Mouse (Mus musculus): ENCODE data around the gene Col4a1. TPM values are rescaled to one million over a fixed set of nuclear protein-coding genes. Genes with fewer than 3 reads are reported as not detected.

Gene Col4a1
- polyA plus RNA-seq, 1 experiment: 95.1 TPM

GRCm38 (mm10) chr8:11323681-11324080 is 11.1 kb upstream of the Col4a1 start:
- Histone ChIP-seq H3K27ac (ENCODE audit: control insufficient read depth, insufficient read depth, low read length) (no peak overlapping the region), H3K27me3 (ENCODE audit: control insufficient read depth, insufficient read depth, low read length) (no peaks in the 10 kb centered on the region; the same call in 1 of the 2 replicates), H3K4me1 (replicated peaks; ENCODE audit: control insufficient read depth, insufficient read depth, low read length) (no peaks in the 10 kb centered on the region), H3K36me3 (ENCODE audit: control insufficient read depth, insufficient read depth, low read length) (no peaks in the 10 kb centered on the region), H3K4me3 (ENCODE audit: control insufficient read depth, insufficient read depth, low read length) (no peak overlapping the region)
- TF ChIP-seq POLR2A (IDR thresholded peaks at IDR 0.05; ENCODE audit: control insufficient read depth, extremely low read depth, insufficient read depth, low read length, poor library complexity) (no peak), CTCF (IDR thresholded peaks at IDR 0.05; ENCODE audit: borderline replicate concordance, control insufficient read depth, extremely low read depth, insufficient read depth, low read length, poor library complexity) (no peak)
- 97% methylated on average over 1 of the region's 1 CpGs for WGBS
- no peak for DNase-seq

GRCm38 (mm10) chr8:11322724-11323585 is 10.3 kb upstream of the Col4a1 start:
- Histone ChIP-seq H3K36me3 (ENCODE audit: control insufficient read depth, insufficient read depth, low read length) (no peaks in the 10 kb centered on the region), H3K4me1 (replicated peaks; ENCODE audit: control insufficient read depth, insufficient read depth, low read length) (no peaks in the 10 kb centered on the region), H3K27ac (ENCODE audit: control insufficient read depth, insufficient read depth, low read length) (no peak overlapping the region), H3K27me3 (ENCODE audit: control insufficient read depth, insufficient read depth, low read length) (no peaks in the 10 kb centered on the region; the same call in 1 of the 2 replicates), H3K4me3 (ENCODE audit: control insufficient read depth, insufficient read depth, low read length) (no peak overlapping the region)
- TF ChIP-seq POLR2A (IDR thresholded peaks at IDR 0.05; ENCODE audit: control insufficient read depth, extremely low read depth, insufficient read depth, low read length, poor library complexity): no peak
- no peak for TF ChIP-seq CTCF (IDR thresholded peaks at IDR 0.05; ENCODE audit: borderline replicate concordance, control insufficient read depth, extremely low read depth, insufficient read depth, low read length, poor library complexity)
- WGBS: 36% methylated on average over 5 of the region's 5 CpGs
- DNase-seq: no peak

GRCm38 (mm10) chr8:11321841-11322240 is 9.2 kb upstream of the Col4a1 start:
- TF ChIP-seq POLR2A (IDR thresholded peaks at IDR 0.05; ENCODE audit: control insufficient read depth, extremely low read depth, insufficient read depth, low read length, poor library complexity): no peak
- no peak for TF ChIP-seq CTCF (IDR thresholded peaks at IDR 0.05; ENCODE audit: borderline replicate concordance, control insufficient read depth, extremely low read depth, insufficient read depth, low read length, poor library complexity)
- Histone ChIP-seq H3K27ac (ENCODE audit: control insufficient read depth, insufficient read depth, low read length) (no peak overlapping the region), H3K4me1 (replicated peaks; ENCODE audit: control insufficient read depth, insufficient read depth, low read length) (no peaks in the 10 kb centered on the region), H3K36me3 (ENCODE audit: control insufficient read depth, insufficient read depth, low read length) (no peaks in the 10 kb centered on the region), H3K27me3 (ENCODE audit: control insufficient read depth, insufficient read depth, low read length) (no peaks in the 10 kb centered on the region; the same call in 1 of the 2 replicates), H3K4me3 (ENCODE audit: control insufficient read depth, insufficient read depth, low read length) (no peak overlapping the region)
- DNase-seq: no peak
- 58% methylated on average over 7 of the region's 7 CpGs for WGBS

GRCm38 (mm10) chr8:11319405-11319804 is 6.8 kb upstream of the Col4a1 start:
- Histone ChIP-seq H3K4me3 (ENCODE audit: control insufficient read depth, insufficient read depth, low read length) (no peak overlapping the region), H3K4me1 (replicated peaks; ENCODE audit: control insufficient read depth, insufficient read depth, low read length) (no peaks in the 10 kb centered on the region), H3K27ac (ENCODE audit: control insufficient read depth, insufficient read depth, low read length) (no peak overlapping the region), H3K36me3 (ENCODE audit: control insufficient read depth, insufficient read depth, low read length) (no peaks in the 10 kb centered on the region), H3K27me3 (ENCODE audit: control insufficient read depth, insufficient read depth, low read length) (no peaks in the 10 kb centered on the region)
- TF ChIP-seq CTCF (IDR thresholded peaks at IDR 0.05; ENCODE audit: borderline replicate concordance, control insufficient read depth, extremely low read depth, insufficient read depth, low read length, poor library complexity) (no peak), POLR2A (IDR thresholded peaks at IDR 0.05; ENCODE audit: control insufficient read depth, extremely low read depth, insufficient read depth, low read length, poor library complexity) (no peak)
- DNase-seq: no peak
- WGBS: 94% methylated on average over 11 of the region's 11 CpGs

DNA sequence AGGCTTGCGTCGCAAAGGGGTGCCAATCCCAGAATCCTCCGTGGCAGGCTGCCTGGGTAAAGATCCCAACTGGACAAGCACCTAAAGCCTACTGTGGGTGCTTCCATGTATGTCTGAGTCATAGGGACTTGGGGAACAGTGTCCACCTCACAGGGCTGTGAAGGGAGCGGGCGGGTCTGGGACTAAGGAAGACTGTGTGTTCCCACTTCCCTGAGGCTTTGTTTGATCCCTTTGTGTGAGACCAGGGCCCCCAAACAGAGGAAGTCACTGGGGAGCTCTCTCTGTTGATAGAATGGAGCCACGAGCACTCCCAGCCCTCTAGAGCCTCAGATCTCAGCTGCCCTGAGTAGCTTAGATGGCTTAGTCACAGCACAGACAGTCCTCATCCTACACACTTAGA is 3.5 kb upstream of the Col4a1 start:
- TF ChIP-seq POLR2A (IDR thresholded peaks at IDR 0.05; ENCODE audit: control insufficient read depth, extremely low read depth, insufficient read depth, low read length, poor library complexity) (no peak), CTCF (IDR thresholded peaks at IDR 0.05; ENCODE audit: borderline replicate concordance, control insufficient read depth, extremely low read depth, insufficient read depth, low read length, poor library complexity) (no peak)
- no peaks in the 10 kb centered on the region for H3K36me3 ChIP-seq (ENCODE audit: control insufficient read depth, insufficient read depth, low read length)
- H3K4me3 ChIP-seq (ENCODE audit: control insufficient read depth, insufficient read depth, low read length): no peak overlapping the region
- peaks cover 2% of the 10 kb centered on the region; the same call in 1 of the 2 replicates for H3K27me3 ChIP-seq (ENCODE audit: control insufficient read depth, insufficient read depth, low read length)
- no peak for DNase-seq
- 76% methylated on average over 6 of the region's 6 CpGs for WGBS
- H3K27ac ChIP-seq (ENCODE audit: control insufficient read depth, insufficient read depth, low read length): no peak overlapping the region
- H3K4me1 ChIP-seq (replicated peaks; ENCODE audit: control insufficient read depth, insufficient read depth, low read length): no peaks in the 10 kb centered on the region

GRCm38 (mm10) chr8:11315179-11315943 is 2.7 kb upstream of the Col4a1 start:
- no peak for DNase-seq
- WGBS: 89% methylated on average over 16 of the region's 16 CpGs

More at GRCm38 (mm10) chr8:11315179-11315943, 2.7 kb upstream of the Col4a1 start:
- Histone ChIP-seq H3K4me1 (replicated peaks; ENCODE audit: control insufficient read depth, insufficient read depth, low read length) (no peaks in the 10 kb centered on the region), H3K4me3 (ENCODE audit: control insufficient read depth, insufficient read depth, low read length) (no peak overlapping the region), H3K27me3 (ENCODE audit: control insufficient read depth, insufficient read depth, low read length) (peaks cover 2% of the 10 kb centered on the region; the same call in 1 of the 2 replicates), H3K27ac (ENCODE audit: control insufficient read depth, insufficient read depth, low read length) (no peak overlapping the region), H3K36me3 (ENCODE audit: control insufficient read depth, insufficient read depth, low read length) (no peaks in the 10 kb centered on the region)
- TF ChIP-seq CTCF (IDR thresholded peaks at IDR 0.05; ENCODE audit: borderline replicate concordance, control insufficient read depth, extremely low read depth, insufficient read depth, low read length, poor library complexity) (no peak), POLR2A (IDR thresholded peaks at IDR 0.05; ENCODE audit: control insufficient read depth, extremely low read depth, insufficient read depth, low read length, poor library complexity) (no peak)

Measured in thymus, adult 2 months (tissue).